Mouse (Mus musculus): ENCODE measurements at regions not wholly inside any gene's neighbourhood (a gene's known extent, or its start where the extent isn't known, plus 50 kb on each side); places are given as distances from the start of the nearest gene placed in this dataset.

DNA sequence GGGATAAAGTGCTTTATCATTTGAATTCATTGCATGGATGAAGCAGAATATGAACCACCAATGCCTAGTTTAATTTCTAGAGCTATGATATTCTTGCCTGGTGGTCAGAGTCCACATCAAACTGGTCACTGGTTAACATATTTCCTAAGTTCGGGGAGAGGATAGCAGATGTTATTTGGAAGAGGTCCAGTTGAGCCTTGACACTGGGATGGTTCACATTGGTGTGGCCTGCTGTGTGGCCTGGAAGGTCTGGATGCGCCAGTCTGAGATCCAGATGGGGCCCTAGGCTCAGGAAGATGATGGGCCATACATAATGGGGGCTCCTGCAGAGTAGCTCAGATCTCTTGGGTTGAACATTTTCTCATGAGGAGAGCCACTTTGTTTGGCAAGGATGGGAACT is 127.3 kb upstream of the Id2 start:
- in situ Hi-C loops (cut with MboI; ENCODE audit: unreplicated experiment in 2 of 2) = loop anchor here in 1 of 2 experiments (10.0 kb wide), 1 partner anchor 851 kb away; no protein-coding TSS in a partner anchor

DNA sequence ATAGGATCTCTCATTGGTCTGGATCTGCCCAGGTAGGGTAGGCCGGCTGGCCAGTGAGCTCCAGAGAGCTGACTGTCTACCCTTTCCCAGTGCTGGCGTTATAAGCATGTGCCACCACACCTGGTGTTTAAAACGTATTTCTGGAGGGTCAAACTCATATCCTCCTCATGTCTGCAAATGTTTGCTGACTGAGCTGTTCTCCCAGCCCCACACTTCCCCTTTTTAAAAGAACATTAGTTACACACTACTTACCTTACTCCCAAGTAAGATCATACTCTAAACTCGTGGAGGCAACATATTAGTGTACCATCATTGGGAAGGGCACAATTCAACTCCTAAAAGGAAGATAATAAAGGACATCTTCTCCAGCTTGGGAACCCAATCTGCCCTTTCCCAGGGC is 126.6 kb upstream of the Id2 start:
- in situ Hi-C loops (cut with MboI; ENCODE audit: unreplicated experiment in 2 of 2) = loop anchor here in 1 of 2 experiments (10.0 kb wide), 1 partner anchor 851 kb away; no protein-coding TSS in a partner anchor

GRCm38 (mm10) chr12:25220780-25221106 is 123.8 kb upstream of the Id2 start:
- in situ Hi-C loops (cut with MboI; ENCODE audit: unreplicated experiment in 2 of 2) = loop anchor here in 1 of 2 experiments (10.0 kb wide), 1 partner anchor 854 kb away; no protein-coding TSS in a partner anchor

DNA sequence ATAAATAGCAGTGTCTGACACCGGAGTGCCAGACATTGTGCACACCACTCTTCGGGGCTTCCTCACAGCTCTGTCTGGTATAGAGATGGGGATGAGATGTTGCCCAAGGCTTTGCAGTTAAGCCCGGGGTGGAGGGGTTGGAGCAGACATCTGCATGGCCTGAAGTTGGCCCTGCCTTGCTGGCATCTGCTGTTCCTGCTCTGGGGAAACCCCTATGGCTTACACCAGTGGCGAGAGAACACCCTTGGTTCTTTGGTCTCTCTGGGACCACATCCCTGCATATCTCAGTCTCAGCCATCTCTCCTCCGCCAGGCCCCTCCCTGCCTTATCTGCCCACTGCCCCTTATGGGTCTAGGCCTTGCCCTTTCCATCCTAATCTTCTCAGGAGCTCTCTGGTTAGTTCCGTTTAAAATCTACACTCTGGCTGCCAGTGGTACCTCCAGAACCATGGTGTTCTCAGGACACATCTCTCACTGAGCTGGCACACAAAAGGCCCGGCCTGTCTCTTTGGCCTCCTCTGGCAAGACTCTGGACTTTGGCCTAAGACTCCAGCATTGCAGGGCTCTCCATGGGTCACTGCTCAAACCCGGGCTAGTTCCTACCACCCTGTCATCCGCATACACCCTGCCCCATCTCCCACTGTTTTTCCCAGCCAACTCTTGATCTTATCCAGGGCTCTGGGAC is 123.3 kb upstream of the Id2 start:
- in situ Hi-C loops (cut with MboI; ENCODE audit: unreplicated experiment in 2 of 2) = loop anchor here in 1 of 2 experiments (10.0 kb wide), 1 partner anchor 855 kb away; no protein-coding TSS in a partner anchor

DNA sequence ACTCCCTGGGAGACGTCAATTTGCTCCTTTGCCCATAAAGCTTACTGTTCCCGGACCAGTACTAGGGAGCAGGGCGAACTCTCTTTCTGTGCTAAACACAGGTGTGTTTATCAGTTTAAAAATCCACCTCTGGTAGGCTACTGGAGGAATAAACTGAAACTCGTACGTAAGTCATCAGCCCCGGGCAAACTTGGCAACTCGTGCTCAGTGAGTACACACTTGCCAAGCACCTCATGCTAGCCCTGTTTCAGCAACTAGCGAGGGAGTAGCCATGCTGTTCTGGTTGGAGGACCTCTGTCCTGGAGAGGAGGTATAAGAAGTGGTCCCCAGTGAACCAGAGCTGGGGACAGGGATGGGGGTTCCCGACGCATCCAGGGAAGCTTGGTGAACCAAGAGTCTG is 122.6 kb upstream of the Id2 start:
- in situ Hi-C loops (cut with MboI; ENCODE audit: unreplicated experiment in 2 of 2) = loop anchor here in 1 of 2 experiments (10.0 kb wide), 1 partner anchor 105 kb away; no protein-coding TSS in a partner anchor

DNA sequence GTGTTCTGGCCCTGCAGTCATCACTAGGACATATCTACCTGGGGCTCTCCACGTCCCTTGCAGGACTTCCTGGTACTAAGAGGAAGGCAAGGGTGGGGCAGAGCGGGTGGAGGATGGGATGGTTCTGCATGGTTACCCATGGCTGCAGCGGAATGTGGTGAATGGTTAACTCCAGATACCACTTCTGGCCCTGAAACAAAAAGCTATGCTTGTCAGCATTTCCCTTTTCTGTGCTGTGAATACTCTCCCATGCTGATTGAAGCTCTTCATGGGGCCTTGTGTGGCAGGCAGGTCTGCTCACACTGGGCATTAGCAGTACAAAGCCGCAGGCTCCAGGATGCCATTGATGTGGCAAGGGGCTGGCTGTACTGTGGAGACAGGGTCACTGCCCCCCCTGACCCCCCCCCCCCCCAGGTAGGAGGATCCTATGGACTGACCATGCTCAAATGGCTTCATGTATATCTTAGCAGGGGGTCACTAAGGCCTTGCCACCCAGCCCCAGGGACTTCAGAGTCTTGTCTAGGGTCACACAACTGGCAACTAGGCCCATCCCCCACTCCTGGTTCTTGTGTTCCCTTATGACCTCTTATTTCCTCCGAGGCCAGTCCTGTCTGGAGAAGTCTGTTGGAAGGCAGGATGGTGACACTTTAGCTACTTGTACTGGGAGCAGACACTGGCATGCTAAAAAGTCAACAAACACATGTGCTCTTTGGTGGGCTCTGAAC is 120.0 kb upstream of the Id2 start:
- in situ Hi-C loops (cut with MboI; ENCODE audit: unreplicated experiment in 2 of 2) = loop anchor here in 1 of 2 experiments (10.0 kb wide), 1 partner anchor 108 kb away; no protein-coding TSS in a partner anchor

DNA sequence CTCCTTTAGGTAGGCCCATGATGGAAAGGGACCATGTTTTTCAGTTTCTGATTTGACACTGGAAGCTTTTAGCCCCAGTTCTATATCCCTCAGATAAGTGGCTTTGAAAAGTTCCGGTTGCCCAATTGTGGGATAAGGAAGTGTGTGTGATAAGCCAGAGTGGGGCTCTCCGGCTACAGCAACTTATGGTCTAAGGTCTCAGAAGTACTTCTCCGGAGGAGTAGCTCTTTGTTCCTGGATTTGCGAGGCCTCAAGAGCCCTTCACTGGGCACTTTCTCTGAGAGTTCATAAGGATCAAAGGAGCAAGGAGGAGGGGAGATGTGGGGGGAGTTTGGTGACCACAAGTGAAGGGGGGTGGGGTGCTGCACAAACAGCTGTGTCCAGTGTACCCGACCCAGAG is 118.3 kb upstream of the Id2 start:
- in situ Hi-C loops (cut with MboI; ENCODE audit: unreplicated experiment in 2 of 2) = loop anchor here in 1 of 2 experiments (10.0 kb wide), 1 partner anchor 110 kb away; no protein-coding TSS in a partner anchor

- in situ Hi-C loops (cut with MboI; ENCODE audit: unreplicated experiment in 2 of 2) = loop anchor here in 1 of 2 experiments (10.0 kb wide), 1 partner anchor 111 kb away; no protein-coding TSS in a partner anchor
Measured at GRCm38 (mm10) chr12:25213782-25214478, 117.0 kb upstream of the Id2 start.

DNA sequence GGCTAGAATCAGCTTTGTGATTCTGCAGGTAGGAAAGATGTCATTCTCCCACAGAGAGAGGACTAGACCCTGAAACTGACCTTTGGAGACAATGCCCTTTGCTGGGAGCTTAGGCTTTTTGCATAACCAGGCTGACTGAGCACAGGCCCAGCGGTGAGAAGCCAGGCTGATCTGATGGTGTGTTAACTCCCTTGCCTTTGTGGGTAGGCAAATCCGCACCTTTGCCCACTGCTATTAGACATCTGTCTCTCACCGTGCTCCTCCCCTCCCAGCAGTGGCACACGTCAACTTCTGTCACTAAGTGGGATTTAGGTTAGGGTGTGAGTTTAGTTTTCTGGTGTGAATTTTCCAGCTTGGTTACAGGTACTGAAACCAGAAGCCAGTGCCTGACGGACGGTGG is 114.4 kb upstream of the Id2 start:
- in situ Hi-C loops (cut with MboI; ENCODE audit: unreplicated experiment in 2 of 2) = loop anchor here in 1 of 2 experiments (10.0 kb wide), 1 partner anchor 113 kb away; no protein-coding TSS in a partner anchor

- in situ Hi-C loops (cut with MboI; ENCODE audit: unreplicated experiment in 2 of 2) = loop anchor here in 1 of 2 experiments (10.0 kb wide), 1 partner anchor 114 kb away; no protein-coding TSS in a partner anchor
Measured at GRCm38 (mm10) chr12:25210597-25210996, 113.7 kb upstream of the Id2 start.

DNA sequence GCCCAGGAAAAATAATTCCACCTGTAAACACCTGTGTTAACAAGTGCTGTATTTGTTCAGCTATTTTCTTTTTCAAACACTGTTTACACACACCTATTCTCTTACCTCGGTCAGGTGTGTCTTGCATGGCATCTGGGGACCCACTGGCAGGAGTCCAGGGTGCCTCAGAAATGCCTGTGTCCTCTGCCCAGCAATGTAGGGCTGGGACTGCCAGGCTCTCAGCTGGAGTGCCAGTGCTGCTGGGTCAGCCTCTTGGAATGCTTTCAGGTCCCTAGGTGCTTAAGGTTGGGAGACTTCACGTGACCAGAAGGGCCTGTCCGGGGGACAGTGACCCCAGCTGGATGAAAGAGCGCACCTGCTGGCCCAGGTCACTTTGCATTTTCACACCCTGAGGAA is 112.4 kb upstream of the Id2 start:
- in situ Hi-C loops (cut with MboI; ENCODE audit: unreplicated experiment in 2 of 2) = loop anchor here in 1 of 2 experiments (5.0 kb wide), 1 partner anchor 42 kb away; no protein-coding TSS in a partner anchor

GRCm38 (mm10) chr12:25208670-25209332 is 111.9 kb upstream of the Id2 start:
- in situ Hi-C loops (cut with MboI; ENCODE audit: unreplicated experiment in 2 of 2) = loop anchor here in 1 of 2 experiments (5.0 kb wide), 1 partner anchor 42 kb away; no protein-coding TSS in a partner anchor

GRCm38 (mm10) chr12:25203371-25204067 is 106.6 kb upstream of the Id2 start:
- in situ Hi-C loops (cut with MboI; ENCODE audit: unreplicated experiment in 2 of 2) = no loop called here

- in situ Hi-C loops (cut with MboI; ENCODE audit: unreplicated experiment in 2 of 2) = no loop called here
Measured at GRCm38 (mm10) chr12:25200161-25200560, 103.2 kb upstream of the Id2 start.

GRCm38 (mm10) chr12:25197757-25198156 is 100.8 kb upstream of the Id2 start:
- in situ Hi-C loops (cut with MboI; ENCODE audit: unreplicated experiment in 2 of 2) = loop anchor here (5.0 to 25.0 kb wide), 2 partner anchors 35 to 715 kb away; no protein-coding TSS in a partner anchor

GRCm38 (mm10) chr12:25196022-25196421 is 99.1 kb upstream of the Id2 start:
- in situ Hi-C loops (cut with MboI; ENCODE audit: unreplicated experiment in 2 of 2) = loop anchor here (5.0 to 25.0 kb wide), 2 partner anchors 34 to 716 kb away; no protein-coding TSS in a partner anchor

DNA sequence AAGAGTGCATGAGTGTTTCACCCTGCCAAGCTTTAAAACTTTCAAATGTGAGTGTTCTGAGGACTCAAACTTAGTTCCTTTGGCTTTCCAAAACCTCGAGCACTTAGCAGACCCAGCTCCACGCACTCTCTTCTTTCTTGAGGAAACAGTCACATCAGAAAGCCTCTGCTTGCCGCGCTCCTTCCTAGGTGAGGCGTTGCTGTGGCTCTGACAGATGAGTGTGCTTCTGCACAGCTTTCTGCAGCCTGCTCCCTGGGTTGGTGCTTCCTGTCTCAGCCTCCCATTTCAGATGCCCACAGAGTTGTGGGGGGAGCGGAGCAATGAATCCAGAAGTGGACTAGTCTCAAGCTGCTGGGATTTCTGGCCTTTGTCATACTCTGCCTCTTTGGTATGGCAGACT is 95.3 kb upstream of the Id2 start:
- in situ Hi-C loops (cut with MboI; ENCODE audit: unreplicated experiment in 2 of 2) = loop anchor here (5.0 to 25.0 kb wide), 3 partner anchors 95 to 720 kb away; partner anchors contain the start of gene Id2 (in 1 of the 2)

GRCm38 (mm10) chr12:25190360-25190759 is 93.4 kb upstream of the Id2 start:
- in situ Hi-C loops (cut with MboI; ENCODE audit: unreplicated experiment in 2 of 2) = loop anchor here (5.0 to 25.0 kb wide), 3 partner anchors 93 to 722 kb away; partner anchors contain the start of gene Id2 (in 1 of the 2)

DNA sequence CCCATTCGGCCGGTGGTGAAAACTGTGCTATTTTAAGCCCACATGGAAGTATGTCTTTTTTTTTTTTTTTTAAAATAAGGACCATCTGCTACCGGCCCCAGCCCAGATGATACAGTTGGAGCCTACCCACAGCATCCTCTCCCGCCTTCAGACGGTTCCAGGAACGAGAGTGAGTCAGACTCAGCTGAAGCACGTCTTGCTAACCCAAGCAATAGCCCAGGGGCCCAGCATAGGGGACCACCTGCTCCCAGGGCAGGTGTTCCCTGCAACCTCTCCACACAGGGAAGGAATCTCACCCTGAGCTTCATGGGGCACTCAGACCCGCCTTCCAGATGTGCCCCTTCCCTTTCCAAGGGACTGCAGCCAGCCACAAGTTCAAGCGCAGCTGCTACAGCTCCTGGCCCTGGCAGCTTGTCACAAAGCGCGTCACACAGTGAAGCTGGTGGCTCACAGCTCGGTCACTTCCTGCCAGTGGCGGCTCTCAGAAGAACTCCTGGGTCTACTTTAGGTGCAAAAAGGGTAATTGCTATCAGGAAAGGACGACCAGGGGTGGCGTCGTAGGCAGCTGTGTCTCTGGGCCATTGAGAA is 92.3 kb upstream of the Id2 start:
- in situ Hi-C loops (cut with MboI; ENCODE audit: unreplicated experiment in 2 of 2) = loop anchor here (25.0 kb wide), 1 partner anchor 723 kb away; no protein-coding TSS in a partner anchor
